In genomic region chr2:34257611-34258010, GRCm38 (mm10) we compare ENCODE assay signal across 16 mouse cellular contexts.
DNase-seq lines count a peak whose midpoint lies in the region; ATAC-seq and TF ChIP-seq lines count a peak whose summit lies in the region.
"Had no signal": no experiment of that assay in that cellular context is flagged by ENCODE, and none has a peak within 500 bp of the region (broad histone marks: within the 10 kb centered on the region; RNA-seq: fewer than 3 reads in every experiment).

No protein-coding gene starts in this region.

- ATAC-seq in intestine, embryonic 14.5 days (replicated peaks; ENCODE audit: low FRiP score, low TSS enrichment, low read depth), result no peak
- no peak for ATAC-seq in intestine, embryonic 15.5 days
- peak; percentile 83 for ATAC-seq in lung, embryonic 16.5 days (ENCODE audit: low read depth)
- ATAC-seq: forebrain, embryonic 14.5 days had no signal

- no peaks in the 10 kb centered on the region for H3K36me3 ChIP-seq in intestine, embryonic 14.5 days (ENCODE audit: control insufficient read depth, insufficient read depth, low read length)
- no peaks in the 10 kb centered on the region for H3K36me3 ChIP-seq in intestine, embryonic 15.5 days
- no peaks in the 10 kb centered on the region for H3K36me3 ChIP-seq in lung, embryonic 16.5 days (ENCODE audit: control insufficient read depth, insufficient read depth, low read length)
- H3K36me3 ChIP-seq: heart, embryonic 13.5 days had no signal

- no peak overlapping the region for H3K4me3 ChIP-seq in intestine, embryonic 14.5 days (ENCODE audit: low read depth, low read length)
- H3K4me3 ChIP-seq in intestine, embryonic 15.5 days (replicated peaks), result no peak overlapping the region
- no peak overlapping the region for H3K4me3 ChIP-seq in lung, embryonic 16.5 days (ENCODE audit: low read length)
- H3K4me3 ChIP-seq in lung, adult 2 months (replicated peaks; ENCODE audit: extremely low read depth, low read depth, low read length), result no peak overlapping the region
- H3K4me3 ChIP-seq: embryonic facial prominence, embryonic 10.5 days; heart, embryonic 13.5 days had no signal

- H3K9ac ChIP-seq in intestine, embryonic 14.5 days (ENCODE audit: low read length), result no peak overlapping the region
- no peak overlapping the region for H3K9ac ChIP-seq in intestine, embryonic 15.5 days
- no peak overlapping the region for H3K9ac ChIP-seq in lung, embryonic 16.5 days (ENCODE audit: low read length)
- H3K9ac ChIP-seq: heart, embryonic 13.5 days; hindbrain, embryonic 14.5 days had no signal

- no peaks in the 10 kb centered on the region for H3K27me3 ChIP-seq in intestine, embryonic 14.5 days (replicated peaks; ENCODE audit: control insufficient read depth, insufficient read depth, low read length)
- no peaks in the 10 kb centered on the region for H3K27me3 ChIP-seq in intestine, embryonic 15.5 days (replicated peaks)
- no peaks in the 10 kb centered on the region for H3K27me3 ChIP-seq in lung, embryonic 16.5 days (ENCODE audit: control insufficient read depth, insufficient read depth, low read depth, low read length)
- H3K27me3 ChIP-seq: heart, embryonic 13.5 days had no signal

- H3K27ac ChIP-seq in intestine, embryonic 14.5 days (ENCODE audit: low read depth), result 0 out of 2 replicates have a peak overlapping the region, but pooled peaks have one; percentile 18
- H3K27ac ChIP-seq in intestine, embryonic 15.5 days, result no peak overlapping the region
- H3K27ac ChIP-seq in lung, embryonic 16.5 days (ENCODE audit: low read length), result no peak overlapping the region
- H3K27ac ChIP-seq: embryonic facial prominence, embryonic 10.5 days; heart, embryonic 13.5 days; hindbrain, embryonic 14.5 days had no signal

- no peaks in the 10 kb centered on the region for H3K9me3 ChIP-seq in intestine, embryonic 14.5 days (ENCODE audit: control insufficient read depth, low read length)
- no peaks in the 10 kb centered on the region for H3K9me3 ChIP-seq in intestine, embryonic 15.5 days
- H3K9me3 ChIP-seq in lung, embryonic 16.5 days (ENCODE audit: control insufficient read depth, low read length), result no peaks in the 10 kb centered on the region
- H3K9me3 ChIP-seq: embryonic facial prominence, embryonic 10.5 days; heart, embryonic 13.5 days had no signal

- TF ChIP-seq POLR2A in lung, adult 2 months (IDR thresholded peaks at IDR 0.05; ENCODE audit: borderline replicate concordance, extremely low read depth, low read depth, low read length), result no peak

- peaks cover 39% of the 10 kb centered on the region for H3K4me1 ChIP-seq in intestine, embryonic 14.5 days (replicated peaks; ENCODE audit: control insufficient read depth, insufficient read depth, low read length)
- H3K4me1 ChIP-seq in intestine, embryonic 15.5 days (replicated peaks), result no peaks in the 10 kb centered on the region; the same call in 1 of the 2 replicates
- H3K4me1 ChIP-seq in lung, embryonic 16.5 days (replicated peaks; ENCODE audit: control insufficient read depth, insufficient read depth, low read length), result peaks cover 48% of the 10 kb centered on the region
- no peaks in the 10 kb centered on the region; the same call in 1 of the 2 replicates for H3K4me1 ChIP-seq in lung, adult 2 months (ENCODE audit: control insufficient read depth, insufficient read depth, low read length)

- no peak overlapping the region for H3K4me2 ChIP-seq in intestine, embryonic 14.5 days (ENCODE audit: low read length)
- no peak overlapping the region for H3K4me2 ChIP-seq in intestine, embryonic 15.5 days (replicated peaks)
- H3K4me2 ChIP-seq in lung, embryonic 16.5 days (ENCODE audit: low read depth, low read length), result no peak overlapping the region
- H3K4me2 ChIP-seq: heart, embryonic 13.5 days; hindbrain, embryonic 14.5 days had no signal

- WGBS in intestine, embryonic 14.5 days, result 37% methylated on average over 2 of the region's 2 CpGs
- WGBS in intestine, embryonic 15.5 days, result 44% methylated on average over 2 of the region's 2 CpGs
- 16% methylated on average over 2 of the region's 2 CpGs for WGBS in lung, embryonic 16.5 days
- WGBS in lung, adult 2 months, result 69% methylated on average over 2 of the region's 2 CpGs

- no peak for TF ChIP-seq CTCF in lung, adult 2 months (IDR thresholded peaks at IDR 0.05; ENCODE audit: insufficient read depth, low read length)

- no peak for DNase-seq in intestine, embryonic 14.5 days (ENCODE audit: low spot score)
- DNase-seq in lung, adult 2 months, result no peak
- DNase-seq in lung, postnatal 25 days (ENCODE audit: low spot score), result peak; percentile 13
- no peak for DNase-seq in thymus, postnatal 10 days (ENCODE audit: low spot score in 2 of 2)
- DNase-seq: adrenal gland, adult 2 months; adrenal gland, postnatal 25 days; cerebellum, adult 2 months; gastrocnemius, postnatal 36 days; heart, adult 11 months; heart, postnatal 36 days had no signal
